Mouse (Mus musculus) stomach, postnatal 0 days (tissue): ENCODE measurements around the gene Stk11.

Source experiments
- CTCF ChIP-seq: IDR thresholded peaks from 2 replicates; pipeline ENCODE4 v1.5.1; 2016; ENCODE audit warnings: antibody characterized with exemption, low read depth, mild to moderate bottlenecking, moderate library complexity
- EP300 ChIP-seq: optimal IDR thresholded peaks from 2 replicates; pipeline ENCODE3; 2016; ENCODE audit warnings: antibody characterized with exemption

DNA sequence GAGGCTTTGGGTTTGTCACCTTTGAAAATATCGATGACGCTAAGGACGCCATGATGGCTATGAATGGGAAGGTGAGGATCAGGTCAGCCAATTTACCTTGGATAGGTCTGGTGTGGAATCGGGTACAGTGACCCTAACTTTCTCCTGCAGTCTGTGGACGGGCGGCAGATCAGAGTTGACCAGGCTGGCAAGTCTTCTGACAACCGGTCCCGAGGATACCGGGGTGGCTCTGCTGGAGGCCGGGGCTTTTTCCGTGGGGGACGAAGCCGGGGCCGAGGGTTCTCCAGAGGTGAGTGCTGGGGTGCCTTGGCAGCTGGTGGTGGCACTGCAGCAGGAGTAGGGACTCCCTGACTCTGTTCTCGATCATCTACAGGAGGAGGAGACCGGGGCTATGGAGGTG is 54.4 kb downstream of the Stk11 start:
- TF ChIP-seq EP300 (no peak), CTCF (no peak)
